9 mouse cellular contexts compared by ENCODE assay signal in genomic region chr9:122846156-122846555, GRCm38 (mm10). TPM values are rescaled to one million over a fixed set of nuclear protein-coding genes. Genes with fewer than 3 reads are reported as not detected.
DNase-seq lines count a peak whose midpoint lies in the region; ATAC-seq and TF ChIP-seq lines count a peak whose summit lies in the region.
"Had no signal": no experiment of that assay in that cellular context is flagged by ENCODE, and none has a peak within 500 bp of the region (broad histone marks: within the 10 kb centered on the region; RNA-seq: fewer than 3 reads in every experiment).

No protein-coding gene starts in this region.

- no peak for TF ChIP-seq CTCF in liver, adult 2 months (IDR thresholded peaks at IDR 0.05; ENCODE audit: low read depth, low read length)
- TF ChIP-seq CTCF in liver, postnatal 0 days (IDR thresholded peaks at IDR 0.05; ENCODE audit: low read depth) = no peak

- no peak for TF ChIP-seq EP300 in liver, postnatal 0 days (IDR thresholded peaks at IDR 0.05; ENCODE audit: low read depth)

- no peak for TF ChIP-seq POLR2A in liver, adult 2 months (IDR thresholded peaks at IDR 0.05; ENCODE audit: extremely low read depth, insufficient read depth, low read length)

- H3K4me1 ChIP-seq in liver, adult 2 months (ENCODE audit: control insufficient read depth, insufficient read depth, low read length) = peaks cover 10% of the 10 kb centered on the region; the same call in 1 of the 2 replicates
- no peaks in the 10 kb centered on the region for H3K4me1 ChIP-seq in liver, postnatal 0 days (ENCODE audit: insufficient read depth)

- H3K79me2 ChIP-seq in liver, adult 2 months (ENCODE audit: control insufficient read depth, insufficient read depth, low read length) = no peaks in the 10 kb centered on the region

- no peaks in the 10 kb centered on the region for H3K27me3 ChIP-seq in liver, adult 2 months (ENCODE audit: control insufficient read depth, insufficient read depth, low read length)
- no peaks in the 10 kb centered on the region for H3K27me3 ChIP-seq in liver, postnatal 0 days (ENCODE audit: insufficient read depth, low read length)

- H3K36me3 ChIP-seq in liver, adult 2 months (ENCODE audit: control insufficient read depth, insufficient read depth, low read length) = peaks cover 15% of the 10 kb centered on the region
- H3K36me3 ChIP-seq in liver, postnatal 0 days (replicated peaks; ENCODE audit: insufficient read depth, low read length) = 0 out of 2 replicates have a peak, but pooled peaks cover 9% of the 10 kb centered on the region

- no peak for ATAC-seq in liver, postnatal 0 days

- no peak overlapping the region for H3K4me3 ChIP-seq in liver, adult 2 months (ENCODE audit: insufficient read depth, low read depth, low read length)
- no peak overlapping the region for H3K4me3 ChIP-seq in liver, postnatal 0 days (ENCODE audit: low read depth, low read length)

- H3K27ac ChIP-seq in liver, adult 2 months (replicated peaks; ENCODE audit: insufficient read depth, low read depth, low read length) = peak overlapping the region; percentile 77
- H3K27ac ChIP-seq in liver, postnatal 0 days (ENCODE audit: low read depth) = no peak overlapping the region

- peak; percentile 27 to 34 for DNase-seq in cerebellum, adult 18-20 months
- no peak for DNase-seq in cerebellum, postnatal 4 days (ENCODE audit: low spot score in 2 of 2)
- DNase-seq in liver, adult 2 months (ENCODE audit: extremely low read depth, low read depth, low spot score) = peak; percentile 52
- no peak for DNase-seq in liver, postnatal 0 days
- DNase-seq in layer of hippocampus, adult 11-12 months (ENCODE audit: low spot score) = peak; percentile 68
- DNase-seq in right cerebral cortex, adult 2 months (ENCODE audit: low spot score in 2 of 2) = peak; percentile 44 to 45
- no peak for DNase-seq in thymus, postnatal 0 days (ENCODE audit: low spot score)
- no peak for DNase-seq in urinary bladder, postnatal 14 days (ENCODE audit: low spot score)

- H3K9ac ChIP-seq in liver, adult 2 months (ENCODE audit: low read depth, low read length) = no peak overlapping the region
- H3K9ac ChIP-seq in liver, postnatal 0 days (replicated peaks) = no peak overlapping the region

- peaks cover 10% of the 10 kb centered on the region for H3K9me3 ChIP-seq in liver, postnatal 0 days (ENCODE audit: low read length)

- H3K4me2 ChIP-seq in liver, postnatal 0 days (ENCODE audit: low read depth, low read length) = no peak overlapping the region

RNA-seq across cellular contexts. Expression of gene Gm35549, which starts 2.3 kb away (rescaled TPM):
- not detected in 2 replicates for total RNA-seq in liver, adult 2 months (2014; rRNA removed)
- polyA plus RNA-seq in liver, adult 2 months (2012; rRNA removed) = not detected in 2 replicates
- not detected in 2 replicates for polyA plus RNA-seq in liver, postnatal 0 days (2015; fragmentation: Nextera tagmentation; extraction: Ambion mirVana)
- polyA plus RNA-seq in thymus, postnatal 0 days (2015; fragmentation: Nextera tagmentation; extraction: Ambion mirVana) = 0.30 TPM in 1 of 2 replicates, not detected in the other
- total RNA-seq: gastrocnemius, postnatal 4 days had no signal

RNA-seq across cellular contexts. Expression of gene Zfp445, which starts 19.6 kb away (rescaled TPM):
- total RNA-seq in liver, adult 2 months (2014; rRNA removed) = 52.2 TPM in 2 replicates
- polyA plus RNA-seq in liver, adult 2 months (2012; rRNA removed) = 22.3 and 27.8 TPM in 2 replicates
- polyA plus RNA-seq in liver, postnatal 0 days (2015; fragmentation: Nextera tagmentation; extraction: Ambion mirVana) = 8.5 and 9.4 TPM in 2 replicates
- 32.5 and 36.0 TPM in 2 replicates for polyA plus RNA-seq in thymus, postnatal 0 days (2015; fragmentation: Nextera tagmentation; extraction: Ambion mirVana)

RNA-seq across cellular contexts. Expression of gene Zkscan7, which starts 39.3 kb away (rescaled TPM):
- total RNA-seq in liver, adult 2 months (2014; rRNA removed) = 11.8 and 13.0 TPM in 2 replicates
- polyA plus RNA-seq in liver, adult 2 months (2012; rRNA removed) = 2.7 and 3.8 TPM in 2 replicates
- 1.2 and 1.5 TPM in 2 replicates for polyA plus RNA-seq in liver, postnatal 0 days (2015; fragmentation: Nextera tagmentation; extraction: Ambion mirVana)
- polyA plus RNA-seq in thymus, postnatal 0 days (2015; fragmentation: Nextera tagmentation; extraction: Ambion mirVana) = 1.8 and 2.9 TPM in 2 replicates

RNA-seq across cellular contexts. Expression of gene Tcaim, which starts 40.8 kb away (rescaled TPM):
- 13.7 and 14.2 TPM in 2 replicates for total RNA-seq in liver, adult 2 months (2014; rRNA removed)
- 5.5 and 7.2 TPM in 2 replicates for polyA plus RNA-seq in liver, adult 2 months (2012; rRNA removed)
- 3.7 and 4.4 TPM in 2 replicates for polyA plus RNA-seq in liver, postnatal 0 days (2015; fragmentation: Nextera tagmentation; extraction: Ambion mirVana)
- 6.2 and 7.4 TPM in 2 replicates for polyA plus RNA-seq in thymus, postnatal 0 days (2015; fragmentation: Nextera tagmentation; extraction: Ambion mirVana)

Comparison
In these comparisons a context has a peak if more than half of its experiments do, and no peak if none do; other contexts are left out.
1. DNase-seq: peak in cerebellum, adult 18-20 months (2 of 2), liver, adult 2 months (single experiment), layer of hippocampus, adult 11-12 months (single experiment) and right cerebral cortex, adult 2 months (2 of 2); none in cerebellum, postnatal 4 days (0 of 2), liver, postnatal 0 days (single experiment), thymus, postnatal 0 days (single experiment) and urinary bladder, postnatal 14 days (single experiment).